Mouse (Mus musculus): ENCODE data around the gene Gm21958. TPM values are rescaled to one million over a fixed set of nuclear protein-coding genes. Genes with fewer than 3 reads are reported as not detected.

Gene Gm21958
- polyA plus RNA-seq, 1 experiment from 2014 or later: 0.57 TPM

DNA sequence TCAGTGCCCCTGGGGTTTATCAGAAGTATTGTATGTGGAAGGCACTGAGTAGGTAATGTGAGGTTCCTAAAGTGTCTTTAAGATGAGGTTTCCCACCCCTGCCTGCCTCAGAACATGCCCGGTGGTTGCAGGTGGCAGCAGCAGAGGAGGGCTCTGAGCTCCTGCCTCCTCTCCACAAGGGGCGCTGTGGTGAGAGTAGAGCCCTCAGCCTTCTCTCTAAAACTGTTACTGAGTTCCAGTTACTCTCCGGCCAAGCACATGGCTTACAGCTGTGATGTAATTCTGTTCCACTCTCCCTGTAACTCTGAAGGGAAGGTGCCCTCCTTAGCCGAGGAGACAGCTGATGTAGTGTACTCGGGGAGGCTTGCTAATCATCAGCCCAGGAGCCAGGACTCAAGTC, 31.6 kb upstream of the Gm21958 start:
- no peak overlapping the region for H3K4me2 ChIP-seq (ENCODE audit: low read depth, low read length)
- no peak overlapping the region for H3K27ac ChIP-seq (replicated peaks; ENCODE audit: low read depth, low read length)
- peaks cover 98% of the 10 kb centered on the region for H3K36me3 ChIP-seq (ENCODE audit: control insufficient read depth, insufficient read depth, low read length)
- no peaks in the 10 kb centered on the region for H3K27me3 ChIP-seq (replicated peaks; ENCODE audit: control insufficient read depth, insufficient read depth, low read length)
- H3K9me3 ChIP-seq (ENCODE audit: control insufficient read depth, low read length): no peaks in the 10 kb centered on the region
- no peak overlapping the region for H3K4me3 ChIP-seq (ENCODE audit: low read depth, low read length)
- no peak overlapping the region for H3K9ac ChIP-seq (ENCODE audit: low read depth, low read length)
- ATAC-seq (ENCODE audit: low read depth) (0 out of 2 replicates have a peak, but pooled peaks have one; percentile 33), DNase-seq (ENCODE audit: low spot score) (no peak)
- WGBS: 57% methylated on average over 5 of the region's 5 CpGs
- H3K4me1 ChIP-seq (ENCODE audit: control insufficient read depth, insufficient read depth, low read length): no peaks in the 10 kb centered on the region

DNA sequence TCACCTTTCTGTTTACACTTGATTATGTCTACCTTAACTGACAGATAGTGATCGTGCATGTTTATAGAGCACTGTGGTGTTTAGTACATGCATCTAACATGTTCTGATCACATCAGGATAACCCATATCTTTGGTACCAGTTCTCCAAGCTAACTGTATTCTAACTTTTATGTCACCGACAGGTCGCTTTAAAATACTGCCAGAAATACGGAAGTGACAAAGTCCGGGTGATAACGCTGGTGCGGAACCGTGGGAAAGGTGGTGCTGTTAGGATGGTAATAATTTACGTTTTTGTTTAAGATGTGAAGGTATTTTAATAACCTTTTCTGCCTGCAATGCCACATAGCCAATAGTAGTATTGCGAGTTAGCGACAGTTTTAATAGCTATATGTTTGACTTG, 27.8 kb upstream of the Gm21958 start:
- WGBS: 97% methylated on average over 11 of the region's 11 CpGs
- no peak for DNase-seq (ENCODE audit: low spot score)

DNA sequence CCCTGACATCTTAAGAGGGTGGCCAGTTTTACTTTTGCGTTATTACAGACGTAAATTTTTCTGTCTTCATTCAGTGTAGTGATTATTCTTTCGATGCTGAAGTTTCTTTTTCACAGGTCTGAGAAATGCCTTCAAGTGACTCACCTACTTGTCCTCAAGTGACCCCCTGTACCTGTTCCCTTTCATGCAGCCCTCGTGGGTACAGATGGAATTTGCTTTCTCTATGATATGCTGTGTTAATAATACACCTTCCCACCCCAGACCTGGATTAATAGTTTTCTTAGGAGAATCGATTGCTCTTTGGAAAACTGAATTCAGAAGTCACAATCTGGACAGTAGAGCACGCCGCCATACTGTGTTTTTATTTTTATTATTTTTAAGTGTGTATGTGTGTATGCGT, 23.2 kb upstream of the Gm21958 start:
- H3K9ac ChIP-seq (ENCODE audit: low read depth, low read length): no peak overlapping the region
- H3K9me3 ChIP-seq (ENCODE audit: control insufficient read depth, low read length): no peaks in the 10 kb centered on the region
- 95% methylated on average over 8 of the region's 8 CpGs for WGBS
- no peaks in the 10 kb centered on the region; the same call in 1 of the 2 replicates for H3K4me1 ChIP-seq (ENCODE audit: control insufficient read depth, insufficient read depth, low read length)
- no peak overlapping the region for H3K4me3 ChIP-seq (ENCODE audit: low read depth, low read length)
- H3K4me2 ChIP-seq (ENCODE audit: low read depth, low read length): no peak overlapping the region
- H3K36me3 ChIP-seq (ENCODE audit: control insufficient read depth, insufficient read depth, low read length): peaks cover 56% of the 10 kb centered on the region
- no peaks in the 10 kb centered on the region for H3K27me3 ChIP-seq (replicated peaks; ENCODE audit: control insufficient read depth, insufficient read depth, low read length)
- DNase-seq (ENCODE audit: low spot score) (no peak), ATAC-seq (ENCODE audit: low read depth) (no peak)
- no peak overlapping the region for H3K27ac ChIP-seq (replicated peaks; ENCODE audit: low read depth, low read length)

More for the DNA sequence above, 27.8 kb upstream of the Gm21958 start:
- Histone ChIP-seq H3K27me3 (replicated peaks; ENCODE audit: control insufficient read depth, insufficient read depth, low read length) (no peaks in the 10 kb centered on the region), H3K4me3 (ENCODE audit: low read depth, low read length) (no peak overlapping the region), H3K9ac (ENCODE audit: low read depth, low read length) (no peak overlapping the region), H3K4me1 (ENCODE audit: control insufficient read depth, insufficient read depth, low read length) (no peaks in the 10 kb centered on the region), H3K27ac (replicated peaks; ENCODE audit: low read depth, low read length) (no peak overlapping the region), H3K36me3 (ENCODE audit: control insufficient read depth, insufficient read depth, low read length) (peaks cover 91% of the 10 kb centered on the region), H3K4me2 (ENCODE audit: low read depth, low read length) (no peak overlapping the region), H3K9me3 (ENCODE audit: control insufficient read depth, low read length) (no peaks in the 10 kb centered on the region)
- ATAC-seq (ENCODE audit: low read depth): no peak

DNA sequence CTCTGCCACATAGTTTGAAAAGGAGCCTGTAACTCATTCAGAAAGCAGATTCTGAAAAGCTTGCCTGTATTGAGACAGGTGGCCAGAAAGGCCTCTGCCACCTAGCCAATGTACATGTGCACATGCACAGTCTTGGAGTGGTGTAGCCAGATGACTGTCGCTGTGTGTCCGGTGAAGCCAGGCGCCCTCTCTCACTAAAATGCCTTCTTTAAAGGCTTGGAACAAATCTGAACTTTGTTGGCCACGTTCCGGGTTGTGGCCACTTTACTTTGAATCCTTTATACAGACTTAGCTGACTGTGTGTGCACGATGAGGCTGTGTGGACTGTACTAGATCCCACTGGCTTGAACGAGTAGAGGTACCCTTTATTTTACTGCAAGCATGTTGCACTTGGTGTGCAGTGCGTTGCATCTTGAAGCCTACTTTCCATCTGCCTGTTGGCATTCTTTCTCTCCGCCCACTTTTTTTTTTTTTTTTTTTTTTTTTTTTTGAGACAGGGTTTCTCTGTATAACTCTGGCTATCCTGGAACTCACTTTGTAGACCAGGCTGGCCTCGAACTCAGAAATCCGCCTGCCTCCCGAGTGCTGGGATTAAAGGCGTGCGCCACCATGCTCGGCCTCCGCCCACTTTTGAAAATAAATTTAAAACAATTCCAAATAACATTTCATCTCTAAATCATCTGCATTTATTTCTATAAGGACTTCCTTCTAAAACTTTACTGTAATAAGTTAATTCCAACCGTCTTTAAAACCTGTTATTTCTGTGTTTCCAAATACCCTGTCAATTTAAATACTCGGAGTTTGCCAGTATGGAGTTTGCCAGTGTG, 22.2 kb upstream of the Gm21958 start:
- Histone ChIP-seq H3K4me1 (ENCODE audit: control insufficient read depth, insufficient read depth, low read length) (no peaks in the 10 kb centered on the region; the same call in 1 of the 2 replicates), H3K27ac (replicated peaks; ENCODE audit: low read depth, low read length) (peak overlapping the region; percentile 99), H3K36me3 (ENCODE audit: control insufficient read depth, insufficient read depth, low read length) (peaks cover 56% of the 10 kb centered on the region), H3K4me3 (ENCODE audit: low read depth, low read length) (peak overlapping the region; percentile 96), H3K4me2 (ENCODE audit: low read depth, low read length) (peak overlapping the region; percentile 88), H3K9me3 (ENCODE audit: control insufficient read depth, low read length) (no peaks in the 10 kb centered on the region), H3K27me3 (replicated peaks; ENCODE audit: control insufficient read depth, insufficient read depth, low read length) (no peaks in the 10 kb centered on the region), H3K9ac (ENCODE audit: low read depth, low read length) (peak overlapping the region; percentile 79)
- ATAC-seq (ENCODE audit: low read depth) (no peak), DNase-seq (ENCODE audit: low spot score) (no peak)
- 47% methylated on average over 18 of the region's 18 CpGs for WGBS

DNA sequence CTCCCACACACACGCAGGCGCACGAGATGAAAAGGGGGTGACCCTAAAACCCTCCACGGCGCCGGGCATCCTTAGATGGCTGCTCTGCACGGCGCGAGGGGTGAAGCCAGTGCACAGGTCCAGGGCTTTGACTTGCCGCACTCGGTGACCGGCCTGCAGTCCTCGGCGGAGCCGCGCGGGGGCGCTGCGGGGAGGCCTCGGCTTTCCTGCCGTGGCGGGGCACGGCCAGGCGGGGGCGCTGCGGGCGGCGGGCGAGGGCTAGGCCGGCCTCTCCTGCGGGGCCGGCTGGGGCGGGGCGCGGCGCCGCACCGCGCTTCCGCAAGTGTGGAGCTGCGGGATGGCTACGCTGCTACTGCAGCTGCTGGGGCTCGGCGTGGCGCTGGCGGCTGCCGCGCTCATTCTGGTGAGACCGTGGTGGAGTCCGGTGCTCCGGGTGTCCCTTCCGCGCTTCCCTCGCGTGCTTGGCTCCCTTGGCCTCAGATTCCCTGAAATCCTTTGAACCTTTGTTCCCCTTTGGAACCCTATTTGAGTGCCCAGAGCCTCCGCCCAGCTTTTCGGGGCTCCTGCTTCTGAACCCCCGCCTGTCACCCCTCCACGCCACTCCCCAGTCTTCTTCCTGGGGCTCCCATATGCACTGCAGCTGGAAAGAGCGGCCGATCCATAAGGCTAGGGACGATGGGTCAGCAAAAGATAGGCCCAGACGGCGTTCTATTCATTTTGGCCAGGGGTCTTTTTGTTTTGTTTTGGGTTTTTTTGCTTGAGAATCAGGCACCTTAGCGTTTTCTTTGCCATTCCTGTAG, 21.3 kb upstream of the Gm21958 start, which contains the start of the genes Exosc8 and Alg5:
Gene Exosc8, minus strand, starts transcription at position 147 of the 800 bp plus-strand sequence.
Gene Alg5, plus strand, starts transcription at position 293 of the 800 bp plus-strand sequence.
- DNase-seq (ENCODE audit: low spot score): peak; percentile 79
- peak within 1 kb of the TSS; percentile 88 for H3K4me2 ChIP-seq (ENCODE audit: low read depth, low read length)
- H3K27ac ChIP-seq (replicated peaks; ENCODE audit: low read depth, low read length): peak within 1 kb of the TSS; percentile 99
- no peaks in the 10 kb centered on the region for H3K9me3 ChIP-seq (ENCODE audit: control insufficient read depth, low read length)
- peaks cover 56% of the 10 kb centered on the region for H3K36me3 ChIP-seq (ENCODE audit: control insufficient read depth, insufficient read depth, low read length)
- under 1% methylated on average over 33 of the region's 65 CpGs for WGBS
- H3K4me3 ChIP-seq (ENCODE audit: low read depth, low read length): peak within 1 kb of the TSS; percentile 96
- H3K4me1 ChIP-seq (ENCODE audit: control insufficient read depth, insufficient read depth, low read length): no peaks in the 10 kb centered on the region; the same call in 1 of the 2 replicates
- H3K27me3 ChIP-seq (replicated peaks; ENCODE audit: control insufficient read depth, insufficient read depth, low read length): no peaks in the 10 kb centered on the region
- peak within 1 kb of the TSS; percentile 79 for H3K9ac ChIP-seq (ENCODE audit: low read depth, low read length)
- ATAC-seq (ENCODE audit: low read depth): peak; percentile 95

DNA sequence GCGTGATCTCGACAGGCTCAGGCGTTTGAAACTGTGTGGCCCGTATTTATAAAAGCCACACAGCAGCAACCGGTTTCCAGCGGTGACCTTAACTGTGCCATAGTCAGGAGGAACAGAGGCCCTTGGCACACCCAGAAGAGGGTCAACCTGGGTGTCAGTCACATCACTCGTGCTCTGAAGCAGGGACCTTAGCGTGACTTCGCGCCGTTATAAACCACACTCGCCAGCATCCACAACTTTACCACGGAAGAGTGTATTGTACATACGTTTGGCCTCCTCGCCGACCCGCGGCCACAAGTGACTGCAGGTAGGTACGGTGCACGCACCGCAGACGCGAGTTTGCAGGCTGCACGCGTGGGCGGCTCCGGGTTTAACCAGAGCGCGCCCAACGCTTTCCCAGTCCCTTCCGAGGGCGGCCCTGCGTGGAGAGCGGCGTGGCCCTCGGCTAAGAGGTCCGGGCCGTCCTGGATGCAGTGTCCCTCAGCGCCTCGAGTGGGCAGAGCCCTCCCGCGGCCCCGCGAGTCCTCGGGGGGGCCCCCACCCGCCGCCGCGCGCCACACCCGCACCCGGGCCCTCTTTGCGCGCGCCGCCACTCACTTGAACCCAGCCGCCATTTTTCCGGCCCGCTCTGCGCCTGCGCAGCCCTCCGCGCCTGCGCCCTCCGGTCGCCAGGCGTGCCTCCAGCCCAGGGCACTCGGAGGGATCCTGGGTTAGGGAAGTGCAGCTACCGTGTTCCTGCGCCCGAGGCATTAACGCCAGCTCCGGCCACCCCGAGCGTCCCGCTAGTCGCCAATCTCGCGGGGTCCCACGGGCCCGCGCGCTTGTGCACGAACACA, 20.5 kb upstream of the Gm21958 start:
- WGBS: under 1% methylated on average over 26 of the region's 84 CpGs
- peaks cover 58% of the 10 kb centered on the region for H3K36me3 ChIP-seq (ENCODE audit: control insufficient read depth, insufficient read depth, low read length)

DNA sequence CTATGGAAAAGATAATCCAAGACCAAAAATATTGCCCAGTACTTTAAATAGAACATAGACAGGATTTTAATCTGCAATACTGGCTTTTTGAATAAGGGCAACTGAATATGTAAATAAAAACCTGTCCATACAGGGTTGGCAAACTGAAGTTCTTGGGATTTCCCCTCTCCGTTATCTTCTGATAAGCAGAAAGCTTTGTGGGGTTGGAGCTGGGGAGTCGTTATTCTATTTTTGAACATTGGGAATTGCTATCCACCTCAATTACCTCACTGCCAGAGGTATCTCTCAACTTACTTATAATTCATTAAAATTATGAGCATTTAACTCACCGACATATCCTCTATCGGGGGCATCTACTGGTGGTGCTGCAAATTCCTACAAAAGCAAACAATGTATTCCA, 18.2 kb upstream of the Gm21958 start:
- no peak overlapping the region for H3K4me3 ChIP-seq (ENCODE audit: low read depth, low read length)
- no peaks in the 10 kb centered on the region for H3K27me3 ChIP-seq (replicated peaks; ENCODE audit: control insufficient read depth, insufficient read depth, low read length)
- no peak overlapping the region for H3K9ac ChIP-seq (ENCODE audit: low read depth, low read length)
- H3K36me3 ChIP-seq (ENCODE audit: control insufficient read depth, insufficient read depth, low read length): peaks cover 64% of the 10 kb centered on the region
- H3K4me2 ChIP-seq (ENCODE audit: low read depth, low read length): no peak overlapping the region
- no peak overlapping the region for H3K27ac ChIP-seq (replicated peaks; ENCODE audit: low read depth, low read length)
- H3K9me3 ChIP-seq (ENCODE audit: control insufficient read depth, low read length): no peaks in the 10 kb centered on the region
- ATAC-seq (ENCODE audit: low read depth) (no peak), DNase-seq (ENCODE audit: low spot score) (no peak)
- H3K4me1 ChIP-seq (ENCODE audit: control insufficient read depth, insufficient read depth, low read length): no peaks in the 10 kb centered on the region; the same call in 1 of the 2 replicates
- WGBS: 89% methylated on average over 4 of the region's 4 CpGs

More for the DNA sequence above, 20.5 kb upstream of the Gm21958 start:
- H3K4me1 ChIP-seq (ENCODE audit: control insufficient read depth, insufficient read depth, low read length): no peaks in the 10 kb centered on the region; the same call in 1 of the 2 replicates
- H3K27me3 ChIP-seq (replicated peaks; ENCODE audit: control insufficient read depth, insufficient read depth, low read length): no peaks in the 10 kb centered on the region
- ATAC-seq (ENCODE audit: low read depth) (peak; percentile 95), DNase-seq (ENCODE audit: low spot score) (peak; percentile 93)
- H3K27ac ChIP-seq (replicated peaks; ENCODE audit: low read depth, low read length): peak overlapping the region; percentile 99
- no peaks in the 10 kb centered on the region for H3K9me3 ChIP-seq (ENCODE audit: control insufficient read depth, low read length)
- peak overlapping the region; percentile 96 for H3K4me3 ChIP-seq (ENCODE audit: low read depth, low read length)
- H3K4me2 ChIP-seq (ENCODE audit: low read depth, low read length): peak overlapping the region; percentile 88
- peak overlapping the region; percentile 79 for H3K9ac ChIP-seq (ENCODE audit: low read depth, low read length)

Measured in embryonic facial prominence, embryonic 14.5 days (tissue).